Mouse (Mus musculus) CH12.LX (cell line): ENCODE measurements at regions not wholly inside any gene's neighbourhood (a gene's known extent, or its start where the extent isn't known, plus 50 kb on each side); places are given as distances from the start of the nearest gene placed in this dataset.

Source experiments
- CTCF ChIP-seq, 2 experiments: IDR thresholded peaks in 1 of 2; conservative IDR thresholded peaks in 1 of 2; 2 replicates each; pipeline ENCODE4 v1.5.1; 2011 to 2012; ENCODE audit warnings: low read depth in 2 of 2, low read length in 2 of 2, improper control_type of control experiment in 1 of 2, inconsistent platforms in 1 of 2, mild to moderate bottlenecking in 1 of 2, moderate library complexity in 1 of 2
- E2F4 ChIP-seq: IDR thresholded peaks from 2 replicates; pipeline ENCODE4 v1.6.1; 2011; ENCODE audit warnings: low read depth, low read length, improper control_type of control experiment; ENCODE audit not compliant: insufficient replicate concordance
- EP300 ChIP-seq: IDR thresholded peaks from 2 replicates; pipeline ENCODE4 v1.6.1; 2011; ENCODE audit warnings: low read length, improper control_type of control experiment
- HCFC1 ChIP-seq: IDR thresholded peaks from 2 replicates; pipeline ENCODE4 v1.6.1; 2012; ENCODE audit warnings: low read depth, mild to moderate bottlenecking, inconsistent platforms, low read length, improper control_type of control experiment
- IRF4 ChIP-seq: IDR thresholded peaks from 2 replicates; pipeline ENCODE4 v1.6.1; 2014; ENCODE audit warnings: low read depth, mild to moderate bottlenecking, inconsistent platforms, low read length, improper control_type of control experiment
- MAX ChIP-seq: IDR thresholded peaks from 2 replicates; pipeline ENCODE4 v1.6.1; 2011; ENCODE audit warnings: low read length, improper control_type of control experiment
- POLR2A ChIP-seq: IDR thresholded peaks from 2 replicates; pipeline ENCODE4 v1.6.1; 2011; ENCODE audit warnings: low read depth, mild to moderate bottlenecking, improper control_type of control experiment, low read length
- RAD21 ChIP-seq: IDR thresholded peaks from 2 replicates; pipeline ENCODE4 v1.6.1; 2011; ENCODE audit warnings: low read depth, mild to moderate bottlenecking, low read length, improper control_type of control experiment, moderate library complexity
- RCOR1 ChIP-seq: conservative IDR thresholded peaks from 2 replicates; pipeline ENCODE4 v1.6.1; 2012; ENCODE audit warnings: low read depth, mild to moderate bottlenecking, inconsistent platforms, low read length, improper control_type of control experiment
- TBP ChIP-seq: conservative IDR thresholded peaks from 2 replicates; pipeline ENCODE4 v1.6.1; 2011; ENCODE audit warnings: low read depth, low read length, improper control_type of control experiment
- USF2 ChIP-seq: conservative IDR thresholded peaks from 2 replicates; pipeline ENCODE4 v1.6.1; 2011; ENCODE audit warnings: low read depth, low read length, improper control_type of control experiment
- ZC3H11A ChIP-seq: IDR thresholded peaks from 2 replicates; pipeline ENCODE4 v1.6.1; 2012; ENCODE audit warnings: low read depth, mild to moderate bottlenecking, inconsistent platforms, low read length, improper control_type of control experiment
- ZMIZ1 ChIP-seq: IDR thresholded peaks from 2 replicates; pipeline ENCODE4 v1.6.1; 2012; ENCODE audit warnings: low read depth, mild to moderate bottlenecking, inconsistent platforms, low read length, improper control_type of control experiment
- ZNF384 ChIP-seq: IDR thresholded peaks from 2 replicates; pipeline ENCODE4 v1.6.1; 2012; ENCODE audit warnings: low read depth, low read length, improper control_type of control experiment, inconsistent platforms

GRCm38 (mm10) chr10:95753396-95753905, 80.2 kb upstream of the Anapc15-ps start:
- TF ChIP-seq USF2 (no peak), CTCF (conservative IDR thresholded peaks at IDR 0.05 in 1 of 2, IDR thresholded peaks at IDR 0.05 in 1 of 2; ENCODE audit: low read depth in 2 of 2, low read length in 2 of 2) (no peak), RAD21 (no peak), E2F4 (no peak), ZMIZ1 (no peak), POLR2A (no peak), ZC3H11A (no peak), EP300 (no peak), TBP (no peak), HCFC1 (no peak), ZNF384 (no peak), IRF4 (no peak), RCOR1 (no peak), MAX (no peak)
